Mouse (Mus musculus): ENCODE data around the gene Npas2. TPM values are rescaled to one million over a fixed set of nuclear protein-coding genes. Genes with fewer than 3 reads are reported as not detected.
A peak's percentile ranks its signal among the peaks of the same experiment; 100 is the strongest.

Gene Npas2
- polyA plus RNA-seq, 2 experiments: 0.11 TPM

DNA sequence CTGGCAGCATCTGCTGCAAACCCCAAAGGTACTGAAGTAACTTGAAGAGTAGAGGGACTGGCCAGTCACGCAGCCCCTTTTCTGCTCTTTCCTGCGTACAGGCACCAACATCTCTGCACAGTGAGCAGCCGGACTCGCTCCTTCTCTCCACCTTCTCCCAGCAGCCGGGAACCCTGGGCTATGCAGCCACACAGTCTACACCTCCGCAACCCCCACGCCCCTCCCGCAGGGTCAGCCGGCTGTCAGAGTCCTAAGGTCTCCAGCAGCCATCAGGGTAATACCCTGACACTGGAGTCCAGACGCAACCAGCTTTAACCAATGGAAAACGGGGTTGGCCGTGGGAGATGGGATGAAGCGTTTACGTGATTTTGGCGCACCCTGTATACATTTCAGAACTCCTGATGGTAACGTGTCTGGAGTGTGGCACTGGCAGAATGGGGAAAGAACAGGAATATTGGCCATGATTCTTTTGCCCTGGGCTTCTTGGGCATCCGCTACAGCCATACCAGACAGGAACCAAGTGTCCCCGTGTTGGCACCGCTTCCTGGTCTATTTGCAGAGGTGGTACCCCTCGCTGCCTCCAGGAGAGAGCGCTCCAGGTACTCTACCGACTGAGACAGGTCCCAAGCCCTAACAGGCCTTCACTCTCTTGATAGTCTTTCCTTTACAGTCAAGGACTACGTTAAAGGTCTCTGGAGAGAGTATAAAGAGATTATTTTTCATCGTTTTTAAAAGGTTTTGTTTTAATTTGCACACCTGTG, 168.4 kb downstream of the Npas2 start:
- no peak for TF ChIP-seq EP300 (IDR thresholded peaks at IDR 0.05; ENCODE audit: low read depth)
- TF ChIP-seq CTCF (IDR thresholded peaks at IDR 0.05; ENCODE audit: low read depth): no peak; the same call in 1 of the 2 replicates
- no peaks in the 10 kb centered on the region for H3K36me3 ChIP-seq (replicated peaks; ENCODE audit: control insufficient read depth, insufficient read depth, low read depth)
- no peak overlapping the region for H3K9ac ChIP-seq (replicated peaks)
- no peak overlapping the region for H3K4me3 ChIP-seq (ENCODE audit: insufficient read depth in 1 of 2, low read depth in 2 of 2, low read length in 2 of 2)
- peak overlapping the region; percentile 32 for H3K4me2 ChIP-seq (ENCODE audit: low read depth)
- H3K27ac ChIP-seq: no peak overlapping the region
- no peak for DNase-seq (ENCODE audit: low read depth in 3 of 3, low spot score in 3 of 3)
- 42% methylated on average over 24 of the region's 24 CpGs for WGBS (ENCODE audit: insufficient replicate concordance)
- H3K4me1 ChIP-seq (replicated peaks; ENCODE audit: control insufficient read depth in 2 of 2, insufficient read depth in 2 of 2, low read length in 1 of 2): peaks cover 8 to 15% of the 10 kb centered on the region in 2 experiments
- ATAC-seq (ENCODE audit: insufficient read depth): peak; percentile 53; the same call in 1 of the 2 replicates
- H3K27me3 ChIP-seq (ENCODE audit: control insufficient read depth, insufficient read depth, low read length): no peaks in the 10 kb centered on the region
- H3K9me3 ChIP-seq (ENCODE audit: control insufficient read depth, low read length): no peaks in the 10 kb centered on the region

DNA sequence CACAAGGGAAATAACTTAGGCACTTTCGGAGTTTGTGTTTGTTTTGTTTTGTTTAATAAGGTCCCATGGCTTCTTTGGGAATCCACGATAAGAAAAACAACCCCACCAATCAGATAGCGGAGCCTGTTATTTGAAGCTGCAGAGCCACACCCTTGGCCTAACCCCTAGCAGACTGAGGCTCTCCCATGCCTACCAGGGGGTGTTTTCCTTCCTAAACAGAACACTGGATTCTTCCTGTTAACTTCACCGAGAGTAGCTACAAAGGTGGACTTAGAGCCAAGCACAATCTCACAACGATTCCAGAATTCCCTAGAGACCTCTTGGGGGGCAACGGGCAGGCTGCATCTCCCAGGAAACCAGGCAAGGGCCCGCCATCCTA, 169.0 kb downstream of the Npas2 start:
- H3K9ac ChIP-seq (replicated peaks): no peak overlapping the region
- peak; percentile 71 for ATAC-seq (ENCODE audit: insufficient read depth)
- peak overlapping the region; percentile 32 for H3K4me2 ChIP-seq (ENCODE audit: low read depth)

DNA sequence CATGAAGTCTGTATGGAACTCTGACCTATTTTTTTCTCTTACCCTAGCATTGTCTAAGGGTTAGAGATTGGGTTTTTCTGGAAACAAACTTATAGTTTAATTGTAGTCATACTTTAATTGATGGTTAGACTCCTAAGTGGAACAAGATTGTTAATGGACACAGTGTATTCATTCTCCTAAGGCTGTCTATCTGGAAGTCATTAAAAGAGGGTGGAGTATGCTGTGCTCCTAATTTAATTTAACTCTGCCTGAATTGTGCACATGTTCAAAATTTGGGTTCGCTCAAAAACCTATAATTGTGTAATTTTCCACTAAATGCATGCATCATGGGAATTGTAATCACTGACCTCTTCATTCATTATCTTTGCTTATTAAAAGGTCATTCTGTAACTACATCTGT, 172.0 kb downstream of the Npas2 start:
- no peak overlapping the region for H3K4me2 ChIP-seq (ENCODE audit: low read depth)
- no peaks in the 10 kb centered on the region for H3K27me3 ChIP-seq (ENCODE audit: control insufficient read depth, insufficient read depth, low read length)
- H3K27ac ChIP-seq: no peak overlapping the region
- TF ChIP-seq CTCF (IDR thresholded peaks at IDR 0.05; ENCODE audit: low read depth) (no peak), EP300 (IDR thresholded peaks at IDR 0.05; ENCODE audit: low read depth) (no peak)
- 64% methylated on average over 1 of the region's 1 CpGs for WGBS (ENCODE audit: insufficient replicate concordance)
- DNase-seq (ENCODE audit: low read depth in 3 of 3, low spot score in 3 of 3) (no peak), ATAC-seq (ENCODE audit: insufficient read depth) (no peak)
- H3K9ac ChIP-seq (replicated peaks): no peak overlapping the region
- no peaks in the 10 kb centered on the region for H3K9me3 ChIP-seq (ENCODE audit: control insufficient read depth, low read length)
- H3K36me3 ChIP-seq (replicated peaks; ENCODE audit: control insufficient read depth, insufficient read depth, low read depth): peaks cover 17% of the 10 kb centered on the region
- peaks cover 17 to 31% of the 10 kb centered on the region in 2 experiments for H3K4me1 ChIP-seq (replicated peaks; ENCODE audit: control insufficient read depth in 2 of 2, insufficient read depth in 2 of 2, low read length in 1 of 2)
- no peak overlapping the region for H3K4me3 ChIP-seq (ENCODE audit: insufficient read depth in 1 of 2, low read depth in 2 of 2, low read length in 2 of 2)

More for the DNA sequence above, 169.0 kb downstream of the Npas2 start:
- DNase-seq (ENCODE audit: low read depth in 3 of 3, low spot score in 3 of 3): no peak
- Histone ChIP-seq H3K36me3 (replicated peaks; ENCODE audit: control insufficient read depth, insufficient read depth, low read depth) (no peaks in the 10 kb centered on the region), H3K4me1 (replicated peaks; ENCODE audit: control insufficient read depth in 2 of 2, insufficient read depth in 2 of 2, low read length in 1 of 2) (peaks cover 10 to 20% of the 10 kb centered on the region in 2 experiments), H3K27ac (no peak overlapping the region), H3K9me3 (ENCODE audit: control insufficient read depth, low read length) (no peaks in the 10 kb centered on the region), H3K27me3 (ENCODE audit: control insufficient read depth, insufficient read depth, low read length) (no peaks in the 10 kb centered on the region), H3K4me3 (ENCODE audit: insufficient read depth in 1 of 2, low read depth in 2 of 2, low read length in 2 of 2) (no peak overlapping the region)
- no peak for TF ChIP-seq CTCF (IDR thresholded peaks at IDR 0.05; ENCODE audit: low read depth)
- no peak for TF ChIP-seq EP300 (IDR thresholded peaks at IDR 0.05; ENCODE audit: low read depth)
- WGBS (ENCODE audit: insufficient replicate concordance): 34% methylated on average over 7 of the region's 7 CpGs

DNA sequence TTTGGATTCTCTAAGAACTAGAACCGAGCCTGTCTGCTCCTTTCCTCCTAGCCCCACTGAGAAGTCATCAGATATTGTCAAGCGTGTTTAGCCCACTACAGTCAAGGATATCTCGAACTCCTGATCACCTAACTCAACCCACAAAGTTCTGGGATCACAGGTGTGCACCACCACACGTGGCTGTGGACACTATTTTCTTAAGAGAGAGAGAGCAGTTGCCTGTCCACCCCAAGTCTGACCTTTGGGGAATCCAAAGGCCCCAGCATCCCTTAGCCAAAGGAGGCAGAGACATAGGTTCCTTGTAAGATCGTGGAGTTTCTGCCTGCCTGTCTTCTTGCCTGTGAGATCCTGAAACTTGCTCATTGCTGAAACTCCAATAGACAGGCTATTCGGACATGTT, 173.5 kb downstream of the Npas2 start:
- Histone ChIP-seq H3K4me2 (ENCODE audit: low read depth) (peak overlapping the region; percentile 89), H3K4me3 (ENCODE audit: insufficient read depth in 1 of 2, low read depth in 2 of 2, low read length in 2 of 2) (peak overlapping the region; percentile 55 to 96), H3K9me3 (ENCODE audit: control insufficient read depth, low read length) (no peaks in the 10 kb centered on the region), H3K9ac (replicated peaks) (no peak overlapping the region), H3K4me1 (replicated peaks; ENCODE audit: control insufficient read depth in 2 of 2, insufficient read depth in 2 of 2, low read length in 1 of 2) (peaks cover 15 to 27% of the 10 kb centered on the region in 2 experiments), H3K27ac (no peak overlapping the region), H3K36me3 (replicated peaks; ENCODE audit: control insufficient read depth, insufficient read depth, low read depth) (peaks cover 32% of the 10 kb centered on the region), H3K27me3 (ENCODE audit: control insufficient read depth, insufficient read depth, low read length) (no peaks in the 10 kb centered on the region)
- ATAC-seq (ENCODE audit: insufficient read depth) (no peak), DNase-seq (ENCODE audit: low read depth in 3 of 3, low spot score in 3 of 3) (no peak)
- TF ChIP-seq EP300 (IDR thresholded peaks at IDR 0.05; ENCODE audit: low read depth): no peak
- TF ChIP-seq CTCF (IDR thresholded peaks at IDR 0.05; ENCODE audit: low read depth): no peak
- WGBS (ENCODE audit: insufficient replicate concordance): 27% methylated on average over 6 of the region's 6 CpGs

DNA sequence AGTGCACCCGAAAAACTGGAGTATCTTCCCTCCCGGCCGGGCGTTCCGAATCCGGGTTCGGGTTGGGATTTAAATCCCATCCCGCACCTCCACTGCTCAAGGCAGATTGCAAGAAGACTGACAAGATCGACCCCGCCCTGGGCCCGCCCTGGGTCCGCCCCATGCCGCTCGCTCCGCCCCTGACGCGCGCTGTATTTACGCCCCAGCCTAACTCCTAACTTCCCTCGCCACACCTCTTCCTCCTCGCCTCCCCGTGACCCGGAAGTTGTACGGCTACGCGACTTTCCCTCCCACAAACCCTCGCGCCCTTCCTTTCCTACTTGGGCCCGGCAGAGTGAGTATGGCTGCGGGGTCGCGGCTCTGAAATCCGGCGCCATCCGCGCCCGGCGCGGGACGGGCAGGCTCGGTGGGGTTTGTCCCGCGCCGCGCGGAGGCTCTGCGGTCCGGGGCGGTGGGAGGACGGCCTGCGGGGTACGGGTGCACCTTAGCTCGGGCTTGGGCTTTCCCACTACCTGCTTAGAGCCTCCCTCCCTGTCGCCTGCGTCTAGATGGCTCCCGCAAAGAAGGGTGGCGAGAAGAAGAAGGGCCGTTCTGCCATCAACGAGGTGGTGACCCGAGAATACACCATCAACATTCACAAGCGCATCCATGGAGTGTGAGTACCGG, 174.2 kb downstream of the Npas2 start, which contains the start of gene Rpl31:
Gene Rpl31, plus strand, starts transcription at position 242 of the 666 bp plus-strand sequence.
- H3K4me3 ChIP-seq (ENCODE audit: insufficient read depth in 1 of 2, low read depth in 2 of 2, low read length in 2 of 2): peak within 1 kb of the TSS; percentile 96
- under 1% methylated on average over 62 of the region's 62 CpGs for WGBS (ENCODE audit: insufficient replicate concordance)
- H3K4me2 ChIP-seq (ENCODE audit: low read depth): peak within 1 kb of the TSS; percentile 89
- no peaks in the 10 kb centered on the region for H3K27me3 ChIP-seq (ENCODE audit: control insufficient read depth, insufficient read depth, low read length)
- H3K4me1 ChIP-seq (replicated peaks; ENCODE audit: control insufficient read depth in 2 of 2, insufficient read depth in 2 of 2, low read length in 1 of 2): peaks cover 9 to 22% of the 10 kb centered on the region in 2 experiments
- TF ChIP-seq EP300 (IDR thresholded peaks at IDR 0.05; ENCODE audit: low read depth) (0 out of 2 replicates have a peak, but pooled peaks have one; percentile 31), CTCF (IDR thresholded peaks at IDR 0.05; ENCODE audit: low read depth) (no peak)
- H3K9me3 ChIP-seq (ENCODE audit: control insufficient read depth, low read length): no peaks in the 10 kb centered on the region
- H3K27ac ChIP-seq: peak within 1 kb of the TSS; percentile 70
- peak; percentile 98 for ATAC-seq (ENCODE audit: insufficient read depth)
- peak within 1 kb of the TSS; percentile 98 for H3K9ac ChIP-seq (replicated peaks)
- peak; percentile 81 to 92 (median 82) for DNase-seq (ENCODE audit: low read depth in 3 of 3, low spot score in 3 of 3)
- H3K36me3 ChIP-seq (replicated peaks; ENCODE audit: control insufficient read depth, insufficient read depth, low read depth): peaks cover 39% of the 10 kb centered on the region
